Mouse (Mus musculus) ES-Bruce4 (cell line): ENCODE measurements at regions not wholly inside any gene's neighbourhood (a gene's known extent, or its start where the extent isn't known, plus 50 kb on each side); places are given as distances from the start of the nearest gene placed in this dataset.

Source experiments
- CTCF ChIP-seq: IDR thresholded peaks from one replicate; pipeline ENCODE4 v1.8.1; 2011; ENCODE audit warnings: low read depth, low read length
- EP300 ChIP-seq: IDR thresholded peaks from 2 replicates; pipeline ENCODE4 v1.6.1; 2011; ENCODE audit warnings: low read depth, low read length; ENCODE audit not compliant: insufficient read depth

- TF ChIP-seq EP300 (no peak), CTCF (no peak)
Observed at GRCm38 (mm10) chr3:133757756-133758420, 212.9 kb upstream of the Tet2 start.
